Mouse (Mus musculus) left cerebral cortex, adult 11 months (tissue): ENCODE data around the gene Myo1e.

ENCODE experiments used
- DNase-seq: peaks from one replicate; pipeline ENCODE4 v3.0.0; 2022; ENCODE audit warnings: low spot score

Myo1e gene

GRCm38 (mm10) chr9:70220461-70221170 lies 13.5 kb downstream of the Myo1e start:
- DNase-seq: no peak

- DNase-seq: no peak
Observed at GRCm38 (mm10) chr9:70223142-70223541, 16.0 kb downstream of the Myo1e start.

- DNase-seq: no peak
Observed at GRCm38 (mm10) chr9:70224046-70224445, 16.9 kb downstream of the Myo1e start.

- no peak for DNase-seq
Observed at GRCm38 (mm10) chr9:70226359-70226758, 19.2 kb downstream of the Myo1e start.

GRCm38 (mm10) chr9:70229823-70230222 lies 22.7 kb downstream of the Myo1e start:
- DNase-seq: no peak

- no peak for DNase-seq
Observed at GRCm38 (mm10) chr9:70232044-70233010, 25.2 kb downstream of the Myo1e start.

- DNase-seq: no peak
Observed at GRCm38 (mm10) chr9:70237136-70237535, 30.0 kb downstream of the Myo1e start.

GRCm38 (mm10) chr9:70237561-70237960 lies 30.4 kb downstream of the Myo1e start:
- no peak for DNase-seq

- DNase-seq: no peak
Observed at GRCm38 (mm10) chr9:70238391-70238790, 31.2 kb downstream of the Myo1e start.

- DNase-seq: no peak
Observed at GRCm38 (mm10) chr9:70239229-70239628, 32.1 kb downstream of the Myo1e start.

GRCm38 (mm10) chr9:70240703-70241410 lies 33.7 kb downstream of the Myo1e start:
- no peak for DNase-seq

- no peak for DNase-seq
Observed at GRCm38 (mm10) chr9:70241411-70241961, 34.3 kb downstream of the Myo1e start.

- DNase-seq: no peak
Observed at GRCm38 (mm10) chr9:70242112-70242862, 35.1 kb downstream of the Myo1e start.

- no peak for DNase-seq
Observed at GRCm38 (mm10) chr9:70243241-70243640, 36.1 kb downstream of the Myo1e start.

GRCm38 (mm10) chr9:70243708-70244107 lies 36.6 kb downstream of the Myo1e start:
- no peak for DNase-seq

GRCm38 (mm10) chr9:70244115-70244514 lies 37.0 kb downstream of the Myo1e start:
- no peak for DNase-seq

- DNase-seq: no peak
Observed at GRCm38 (mm10) chr9:70245040-70245439, 37.9 kb downstream of the Myo1e start.

- no peak for DNase-seq
Observed at GRCm38 (mm10) chr9:70246427-70246826, 39.3 kb downstream of the Myo1e start.

GRCm38 (mm10) chr9:70248046-70248445 lies 40.9 kb downstream of the Myo1e start:
- no peak for DNase-seq

GRCm38 (mm10) chr9:70248826-70249225 lies 41.7 kb downstream of the Myo1e start:
- DNase-seq: no peak
